Mouse (Mus musculus) megakaryocyte, embryonic 14.5 days (primary cell): ENCODE measurements around the gene Brinp2.

Experiments used
- FLI1 ChIP-seq: IDR thresholded peaks from 2 replicates; pipeline ENCODE4 v1.6.1; 2012; ENCODE audit warnings: low read length, inconsistent platforms, mixed read lengths
- GATA1 ChIP-seq: IDR thresholded peaks from 3 replicates; pipeline ENCODE4 v1.6.1; 2012; ENCODE audit warnings: mixed read lengths, low read length, inconsistent platforms, borderline replicate concordance

- no peak for TF ChIP-seq GATA1
- TF ChIP-seq FLI1 = no peak
Observed at GRCm38 (mm10) chr1:158238722-158239121, 117.4 kb downstream of the Brinp2 start.
